Mouse (Mus musculus) C2C12 (cell line): ENCODE data around the gene Mfsd5.

Source experiments
- CTCF ChIP-seq: IDR thresholded peaks from one replicate; pipeline ENCODE4 v1.5.1; 2011; ENCODE audit not compliant: control insufficient read depth, insufficient read depth, insufficient read length
- MAX ChIP-seq: IDR thresholded peaks from one replicate; pipeline ENCODE4 v1.6.1; 2011; ENCODE audit warnings: mild to moderate bottlenecking, control low read depth
- USF1 ChIP-seq: IDR thresholded peaks from one replicate; pipeline ENCODE4 v1.6.1; 2011; ENCODE audit warnings: low read depth, mild to moderate bottlenecking, control low read depth, moderate library complexity

- TF ChIP-seq USF1, result no peak
- TF ChIP-seq CTCF, result no peak
- no peak for TF ChIP-seq MAX
These were observed 43.8 kb upstream of the Mfsd5 start for GRCm38 (mm10) chr15:102235371-102236027.
